Mouse (Mus musculus) G1E-ER4 (cell line): ENCODE measurements around the gene Abr. TPM values are rescaled to one million over a fixed set of nuclear protein-coding genes. Genes with fewer than 3 reads are reported as not detected.

Experiments used
- GATA1 ChIP-seq: IDR thresholded peaks from one replicate; pipeline ENCODE4 v1.8.0; 2012; ENCODE audit warnings: low read length, inconsistent platforms
- polyA plus RNA-seq: library from polyadenylated mRNA; stranded (reverse); fragments of >175 nt; gene quantifications from 2 replicates; pipeline ENCODE4 v1.2.3, GENCODE M21; 2012

Gene Abr
- polyA plus RNA-seq, 1 experiment: 0.01 TPM

DNA sequence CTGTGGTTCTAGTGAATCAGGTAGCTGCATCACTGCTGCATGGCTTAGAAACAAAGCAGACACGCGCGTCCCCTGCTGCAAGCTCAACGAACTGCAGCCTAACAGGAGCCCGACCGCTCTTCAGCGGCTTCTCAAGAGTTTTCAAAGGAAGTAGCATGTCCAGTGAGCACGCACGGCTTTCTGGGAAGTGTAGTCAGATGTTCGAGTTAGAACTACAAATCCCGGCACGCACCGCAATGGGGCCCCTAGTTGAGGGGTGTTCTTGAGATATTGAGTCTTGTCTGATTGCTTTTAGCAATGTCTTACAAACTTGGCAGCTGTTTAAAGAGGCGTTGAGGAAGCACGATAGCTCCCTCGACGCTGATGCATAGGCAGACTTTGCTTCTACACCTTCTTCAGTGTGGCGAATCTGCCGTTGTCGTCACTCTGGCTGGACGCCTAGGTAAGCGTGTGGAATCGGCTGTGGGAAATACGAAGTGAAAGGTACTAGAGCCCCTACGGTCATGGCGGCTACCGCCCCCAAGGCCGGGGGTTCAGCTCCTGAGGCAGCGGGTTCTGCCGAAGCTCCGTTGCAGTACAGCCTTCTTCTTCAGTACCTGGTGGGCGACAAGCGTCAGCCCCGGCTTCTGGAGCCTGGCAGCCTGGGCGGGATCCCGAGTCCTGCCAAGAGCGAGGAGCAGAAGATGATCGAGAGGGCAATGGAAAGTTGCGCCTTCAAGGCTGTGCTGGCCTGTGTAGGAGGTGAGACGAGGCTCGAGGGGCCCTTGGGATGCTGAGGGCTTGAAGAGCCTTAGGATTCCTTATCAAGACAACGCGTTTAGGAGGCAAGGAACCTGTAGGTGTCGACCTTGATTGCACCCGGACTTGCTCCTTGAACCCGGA lies 215.2 kb downstream of the Abr start, which contains the start of gene Timm22:
Timm22 (plus strand) TSS at position 251 of the 882 bp plus-strand sequence.
- no peak for TF ChIP-seq GATA1

DNA sequence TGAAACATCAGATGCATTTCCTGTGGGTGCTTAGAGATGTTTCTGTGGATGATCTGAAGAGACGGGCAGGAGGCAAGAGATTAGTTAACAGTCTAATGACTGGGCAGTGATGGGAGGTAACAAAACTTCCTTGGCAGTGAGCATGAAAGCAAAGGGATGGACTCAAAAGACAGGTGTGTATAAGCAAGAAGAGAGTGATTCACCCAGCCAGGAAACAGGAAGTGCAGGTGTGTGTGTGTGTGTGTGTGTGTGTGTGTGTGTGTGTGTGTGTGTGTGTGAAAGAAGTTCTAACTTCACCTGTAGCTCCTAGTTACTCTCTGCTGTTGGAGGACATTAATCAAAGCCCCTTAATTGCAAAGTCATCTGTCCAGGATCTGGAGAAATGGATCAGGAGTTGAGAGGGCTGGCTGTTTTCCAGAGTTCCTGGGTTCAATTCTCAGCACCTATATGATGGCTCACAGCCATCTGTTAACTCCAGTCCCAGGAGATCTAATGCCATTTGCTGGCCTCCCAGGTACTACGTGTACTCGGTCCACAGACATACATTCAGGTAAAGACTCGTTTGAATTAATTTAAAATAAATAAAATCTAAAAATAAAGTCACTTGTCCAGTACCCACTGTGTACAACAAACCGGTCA lies 216.4 kb downstream of the Abr start:
- TF ChIP-seq GATA1: no peak

DNA sequence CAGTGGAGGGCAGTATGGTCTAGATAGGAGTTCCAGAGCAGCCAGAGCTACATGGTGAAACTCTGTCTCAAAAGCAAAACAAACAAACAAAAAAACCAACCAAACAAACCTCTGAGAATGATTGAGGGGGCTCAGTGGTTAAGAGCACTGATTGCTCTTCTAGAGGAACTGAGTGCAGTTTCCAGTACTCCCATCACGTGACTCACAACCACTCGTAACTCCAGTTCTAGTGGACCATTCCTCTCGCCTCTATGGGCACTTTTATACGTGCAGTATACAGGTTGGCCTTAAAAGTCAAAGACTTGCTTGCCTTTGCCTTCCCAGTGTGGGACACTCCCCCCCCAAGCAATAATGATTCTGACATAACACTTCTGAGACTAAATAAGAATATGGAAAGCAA lies 217.0 kb downstream of the Abr start:
- no peak for TF ChIP-seq GATA1

DNA sequence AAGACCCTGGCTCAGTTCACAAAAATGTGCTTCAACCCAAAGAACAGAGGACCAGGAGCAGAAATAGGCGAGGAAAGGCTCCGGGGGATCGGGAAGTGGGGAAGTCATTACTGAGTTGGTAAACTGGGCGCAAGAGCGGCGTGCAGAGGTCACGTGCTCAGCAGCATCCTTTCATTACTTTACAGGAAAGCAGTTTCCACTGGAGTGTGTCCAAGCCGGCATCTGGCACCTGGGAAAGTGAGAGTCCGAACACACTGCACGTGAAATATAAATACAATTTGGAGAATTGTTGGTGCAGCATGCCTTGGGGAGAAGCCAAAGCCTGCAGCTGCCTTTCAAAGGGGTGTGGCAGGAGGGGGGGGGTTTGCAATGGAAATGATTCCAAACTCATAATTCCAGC lies 220.7 kb downstream of the Abr start:
- TF ChIP-seq GATA1: no peak

DNA sequence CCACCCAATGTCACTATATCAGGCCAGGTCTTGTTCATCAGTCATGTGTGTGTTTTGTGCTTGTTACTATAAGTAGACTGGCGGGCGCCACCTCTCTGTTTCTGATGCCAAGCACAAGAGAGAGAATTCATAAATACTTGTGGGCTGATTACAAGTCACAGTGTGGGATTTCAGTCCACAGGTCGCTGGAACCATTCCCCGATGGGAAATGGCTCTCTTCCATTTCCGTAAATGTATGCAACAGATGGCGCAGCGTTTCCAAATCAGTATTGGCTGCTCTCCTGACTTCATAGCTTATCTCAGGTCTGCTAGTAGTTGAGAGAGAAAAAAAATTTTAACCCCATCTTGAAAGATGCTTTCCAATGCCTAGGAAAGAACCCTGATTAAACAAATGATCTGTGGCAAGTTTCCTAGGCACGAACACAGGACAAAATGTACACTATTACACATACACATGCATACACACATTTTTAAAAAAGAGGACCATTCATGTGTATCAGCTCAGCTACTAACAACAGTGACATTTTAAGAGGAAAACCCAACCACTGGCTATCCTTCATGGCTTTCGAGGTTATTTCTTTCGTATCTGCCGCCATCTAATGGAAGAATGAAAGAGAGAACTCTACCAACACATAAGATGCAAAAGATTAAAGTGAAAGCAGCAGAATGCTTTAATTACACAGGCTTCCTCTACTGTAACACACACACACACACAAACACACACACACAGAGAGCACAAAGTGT lies 222.4 kb downstream of the Abr start:
- TF ChIP-seq GATA1: no peak

DNA sequence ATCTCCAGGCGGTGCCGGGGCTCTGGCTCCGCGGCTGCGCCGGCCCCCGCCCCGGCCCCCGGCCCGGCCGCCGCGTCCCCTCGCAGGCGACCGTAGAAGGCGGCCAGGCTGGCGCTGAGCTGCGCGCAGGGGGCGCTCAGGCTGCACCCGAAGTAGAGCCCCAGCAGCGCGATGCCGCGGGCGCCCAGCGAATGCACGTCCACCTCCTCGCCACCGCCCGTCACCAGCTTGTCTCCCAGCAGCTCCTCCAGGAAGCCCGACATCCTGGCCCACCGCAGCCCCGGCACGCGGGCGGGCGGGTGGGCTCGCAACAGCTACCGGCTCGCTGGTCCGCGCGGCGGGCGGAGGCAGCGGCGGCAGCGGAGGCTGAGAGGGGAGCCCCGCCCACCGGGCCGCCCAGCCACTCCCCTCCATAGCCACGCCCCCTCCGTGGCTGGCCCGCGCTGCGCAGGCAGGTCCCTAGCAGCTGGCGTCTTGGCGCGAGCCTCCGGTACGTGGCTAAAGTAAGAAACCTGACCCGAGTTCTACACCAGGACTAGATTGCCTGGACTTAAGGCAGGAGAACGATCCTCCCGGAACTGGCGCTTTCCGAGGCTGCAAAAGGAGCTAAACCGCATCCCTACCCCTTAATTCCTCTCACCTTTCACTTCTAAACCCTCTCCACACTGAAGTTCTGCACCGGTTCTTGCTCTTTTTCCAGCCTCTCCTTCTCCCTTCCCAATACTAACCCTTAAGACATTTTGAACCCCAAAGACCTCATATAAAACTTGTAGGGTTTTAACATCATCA lies 223.1 kb downstream of the Abr start, which contains the start of gene Nxn:
Nxn (minus strand) TSS at position 343 of the 789 bp plus-strand sequence.
- no peak for TF ChIP-seq GATA1

DNA sequence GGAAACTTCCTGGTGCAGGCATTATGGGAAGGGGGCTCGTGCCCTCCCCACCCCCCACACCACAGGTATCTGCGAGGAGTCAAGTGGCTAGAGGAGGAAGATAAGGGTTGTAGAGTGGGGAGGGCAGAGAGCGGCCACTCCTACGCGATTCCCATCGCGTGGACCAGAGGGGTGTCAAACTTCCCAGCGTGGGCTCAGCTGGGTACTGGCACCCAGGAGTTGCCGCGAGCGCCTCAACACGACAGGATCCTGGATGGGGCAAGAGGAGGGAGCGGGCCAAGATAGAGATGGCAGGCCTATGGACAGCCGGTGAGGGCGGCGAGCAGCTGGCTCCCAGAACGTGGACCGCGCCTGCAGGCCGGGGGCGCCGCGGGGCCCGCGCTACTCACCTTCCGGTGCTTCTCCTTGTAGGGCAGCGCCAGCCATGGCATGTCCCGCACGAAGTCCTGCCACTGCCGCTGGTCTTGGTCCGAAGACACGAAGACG lies 223.8 kb downstream of the Abr start:
- TF ChIP-seq GATA1: no peak

DNA sequence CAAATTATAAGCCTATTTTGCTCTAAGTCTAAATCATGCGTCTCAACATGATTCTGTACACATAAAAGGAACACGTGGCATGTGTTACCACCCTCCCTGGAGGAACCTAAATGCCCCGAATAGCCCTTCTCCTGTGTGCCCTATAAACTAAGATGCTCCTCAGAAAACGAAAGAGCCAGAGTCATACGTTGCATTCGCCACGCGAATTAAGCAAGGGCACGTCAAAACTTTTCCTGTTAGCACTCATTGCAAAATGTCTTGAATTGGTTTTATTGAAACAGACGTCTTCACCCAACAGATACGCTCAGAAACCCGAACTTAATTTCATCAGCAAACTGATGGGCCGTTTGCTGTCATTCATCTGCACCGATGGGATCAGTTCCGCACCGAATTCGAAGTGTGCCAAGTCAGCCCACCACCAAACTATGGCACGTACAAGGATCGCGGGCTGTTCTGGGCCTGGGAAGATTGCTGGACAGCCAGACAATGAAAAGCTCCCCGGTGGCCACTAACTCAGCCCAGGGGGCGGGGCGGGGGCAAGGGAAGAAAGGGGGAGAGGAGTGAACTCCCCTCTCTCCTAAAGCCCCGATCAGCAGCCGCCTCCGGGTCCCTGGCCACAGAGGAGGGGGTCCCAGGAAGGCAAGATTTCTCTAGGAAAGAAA lies 224.3 kb downstream of the Abr start:
- TF ChIP-seq GATA1: no peak

DNA sequence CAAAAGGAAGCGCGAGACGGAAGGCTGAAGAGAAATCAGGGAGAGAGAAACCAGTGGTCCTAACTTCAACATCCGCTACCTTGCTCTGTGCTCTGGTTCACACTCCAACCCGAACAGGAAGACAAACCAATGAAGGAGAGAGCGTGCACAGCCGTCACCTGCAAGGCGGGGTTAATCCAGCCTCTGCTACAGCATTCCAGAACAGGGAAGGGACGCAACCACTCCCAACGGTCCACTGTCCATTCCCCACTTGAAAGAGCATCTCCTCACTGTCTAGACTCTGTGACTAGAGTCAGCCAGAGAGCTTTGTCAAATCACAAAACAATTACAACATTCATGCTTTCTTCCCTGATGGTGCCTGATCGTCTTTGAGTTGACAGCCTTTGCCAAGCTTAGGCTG lies 229.1 kb downstream of the Abr start:
- no peak for TF ChIP-seq GATA1

DNA sequence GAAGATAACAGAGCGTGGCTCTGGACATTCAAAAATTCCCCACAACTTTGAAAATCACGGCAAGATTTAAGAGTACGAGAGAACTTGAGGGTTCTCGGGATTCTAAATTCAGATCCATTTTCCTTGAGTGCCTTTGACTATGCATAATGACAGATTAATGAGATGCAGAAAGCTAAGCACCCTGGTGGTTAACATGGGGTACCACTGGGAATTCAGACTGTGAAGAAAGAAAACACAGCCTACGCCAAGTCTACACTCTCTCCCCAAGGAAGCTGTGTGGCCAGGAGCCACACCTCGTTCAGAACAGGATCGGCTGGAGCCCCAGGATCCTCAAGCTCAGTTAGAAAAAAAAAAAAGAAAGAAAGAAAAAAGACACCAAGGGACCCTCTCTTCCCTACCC lies 229.6 kb downstream of the Abr start:
- TF ChIP-seq GATA1: no peak

DNA sequence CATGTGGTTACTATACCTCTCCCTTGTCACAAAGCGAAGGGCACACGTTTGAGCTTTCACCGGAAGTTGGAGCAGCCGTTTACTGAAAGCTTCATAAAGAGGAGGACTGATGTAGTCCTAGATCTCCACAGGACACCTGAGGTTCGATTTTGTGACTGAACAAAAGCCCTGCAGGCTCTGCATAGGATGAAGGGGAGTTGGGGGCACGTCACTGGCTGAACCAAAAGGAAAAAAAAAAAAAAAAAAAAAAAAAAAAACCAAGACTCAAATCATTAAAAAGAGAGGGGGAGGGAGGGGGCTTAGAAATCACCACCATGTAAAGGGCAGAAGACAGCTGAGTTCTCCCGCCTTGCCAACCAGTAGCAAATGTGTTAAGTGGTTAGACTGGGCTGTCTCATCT lies 233.4 kb downstream of the Abr start:
- TF ChIP-seq GATA1: no peak

DNA sequence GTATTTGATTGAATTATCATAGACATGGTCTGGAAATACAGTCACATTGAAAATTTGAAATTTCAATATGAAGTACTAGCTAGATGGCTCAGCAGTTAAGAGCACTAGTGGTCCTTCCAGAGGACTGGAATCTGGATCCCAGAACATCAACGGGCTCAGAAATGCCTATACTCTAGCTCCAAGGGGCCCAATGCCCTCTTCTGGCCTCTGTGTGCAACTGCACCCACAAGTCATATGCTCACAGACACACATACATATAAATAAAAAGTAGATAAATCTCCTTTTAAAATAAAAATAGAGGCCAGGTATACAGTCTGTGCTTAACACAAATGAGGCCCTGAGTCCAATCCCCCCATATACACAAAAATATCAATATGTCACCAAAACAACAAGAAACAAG lies 235.0 kb downstream of the Abr start:
- TF ChIP-seq GATA1: no peak

DNA sequence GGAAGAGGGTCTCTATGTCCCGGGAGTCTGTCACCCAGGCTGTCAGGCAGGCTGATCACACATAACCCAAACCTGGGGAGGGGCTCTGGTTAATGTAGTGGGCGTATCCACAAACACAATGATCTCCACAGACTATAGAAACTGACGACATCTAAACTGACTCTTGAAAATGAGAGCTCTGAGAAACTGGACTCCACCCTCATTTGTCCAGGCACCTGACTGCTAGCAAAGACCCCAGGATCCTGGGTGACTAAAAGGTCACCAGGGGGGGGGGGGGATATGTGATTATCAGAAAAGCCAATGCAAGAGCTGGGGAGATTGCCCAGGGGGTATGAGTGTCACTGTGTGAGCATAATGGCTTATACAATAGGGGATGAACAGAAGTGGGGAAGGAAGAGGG lies 236.4 kb downstream of the Abr start:
- TF ChIP-seq GATA1: no peak

DNA sequence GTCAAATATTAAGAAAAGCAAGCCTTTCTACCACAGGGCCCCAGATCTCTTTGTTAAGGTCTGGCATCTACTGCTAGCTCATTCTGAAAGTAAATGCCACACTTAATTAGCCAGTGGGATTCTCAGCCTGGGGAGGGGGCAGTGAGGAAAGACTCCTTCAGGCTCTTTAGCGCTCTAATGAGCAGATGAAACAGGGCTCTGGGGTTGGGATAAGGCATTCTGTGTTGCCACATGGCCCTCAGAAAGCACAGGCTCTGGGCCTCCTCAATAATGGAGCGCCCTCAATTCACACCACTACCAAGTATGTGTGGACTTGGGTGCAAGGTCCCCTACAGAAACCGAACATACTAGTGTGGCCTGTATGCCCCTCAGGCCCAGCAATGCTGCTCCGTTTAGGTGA lies 237.1 kb downstream of the Abr start:
- TF ChIP-seq GATA1: no peak

DNA sequence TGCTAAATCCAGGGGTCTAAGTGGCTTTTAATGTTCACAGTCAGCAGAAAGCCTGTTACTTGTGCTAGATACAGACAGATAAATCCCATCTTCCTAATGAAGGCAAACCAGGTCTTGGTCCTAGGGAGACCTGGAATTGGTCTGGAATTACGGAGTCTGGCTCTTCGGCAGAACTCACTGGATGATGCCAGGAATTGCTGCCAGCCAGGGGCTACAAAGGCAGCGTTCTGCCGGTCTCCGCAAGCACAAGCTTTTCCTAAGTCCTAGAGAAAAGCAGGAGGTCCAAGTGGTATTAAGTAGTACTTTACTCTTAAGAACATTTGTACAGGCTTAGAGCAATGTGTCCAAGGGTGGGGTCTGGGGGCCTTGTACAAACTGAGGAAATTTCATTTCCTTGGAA lies 237.8 kb downstream of the Abr start:
- no peak for TF ChIP-seq GATA1
